Mouse (Mus musculus) lung, postnatal 10 days (tissue): ENCODE results near the gene Pid1.
"Not testable (repeated sequence)": the region's sequence is repeated elsewhere in the genome, so short reads cannot be mapped to it uniquely, and the experiment has no call there.

Source experiments
- DNase-seq: peaks from one replicate; pipeline ENCODE4 v3.0.0; 2021

Pid1 gene

GRCm38 (mm10) chr1:84357216-84357615, 6.8 kb downstream of the Pid1 start:
- DNase-seq = no peak

DNA sequence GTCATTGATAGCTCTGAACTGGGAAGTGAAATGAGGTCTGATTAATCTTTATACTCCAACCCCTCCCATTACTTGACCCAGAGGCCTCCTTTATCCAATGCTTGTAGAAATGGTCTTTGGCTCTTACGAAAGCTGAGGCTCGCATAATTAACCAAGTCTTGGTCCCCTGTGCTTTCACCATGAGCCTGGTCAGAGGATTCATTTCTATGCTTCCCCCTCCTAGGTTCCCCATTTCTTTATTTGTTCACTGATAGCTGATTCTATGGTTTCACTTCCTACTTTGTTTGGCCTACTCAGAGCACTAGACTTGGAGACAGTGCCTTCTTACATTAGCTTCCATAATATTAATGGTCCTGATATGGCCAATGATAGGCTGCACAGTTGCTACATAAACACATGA, 13.7 kb downstream of the Pid1 start:
- DNase-seq = no peak

GRCm38 (mm10) chr1:84347796-84348476, 16.0 kb downstream of the Pid1 start:
- DNase-seq = no peak

DNA sequence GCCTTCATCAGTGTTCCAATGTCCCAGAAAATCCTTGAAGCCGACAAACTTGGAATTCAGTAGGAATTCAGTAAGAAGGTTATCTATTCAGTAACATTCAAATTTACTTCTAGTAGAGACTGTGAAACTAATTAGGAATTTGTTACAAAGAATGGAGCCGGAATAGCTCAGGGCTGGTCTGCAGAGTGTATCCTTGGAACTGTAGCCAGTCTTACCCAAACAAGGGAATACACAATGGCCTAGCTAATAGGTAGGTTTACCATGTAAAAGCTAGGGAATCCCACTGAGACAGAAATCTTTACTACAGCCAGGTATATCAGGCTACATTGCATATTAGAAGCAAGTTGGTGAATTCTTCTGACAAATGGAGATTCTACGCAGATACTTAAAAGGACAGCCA, 31.2 kb downstream of the Pid1 start:
- DNase-seq = not testable (repeated sequence)

DNA sequence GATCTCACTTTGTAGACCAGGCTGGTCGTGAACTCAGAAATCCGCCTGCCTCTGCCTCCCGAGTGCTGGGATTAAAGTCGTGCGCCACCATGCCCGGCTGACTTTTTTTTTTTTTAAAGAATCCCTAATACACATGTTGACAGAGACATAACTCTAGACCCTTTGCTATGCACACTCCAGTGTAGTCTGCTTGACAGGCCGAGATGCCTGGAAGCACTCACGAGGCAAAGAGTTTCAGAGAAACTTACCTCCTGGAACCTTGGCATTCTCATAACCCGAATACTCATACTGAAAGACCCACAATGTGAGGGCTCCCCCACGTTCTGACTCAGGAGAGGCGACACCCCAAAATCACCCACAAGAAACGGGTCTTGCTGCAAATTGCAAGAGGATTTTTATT, 32.1 kb downstream of the Pid1 start:
- DNase-seq = not testable (repeated sequence)

DNA sequence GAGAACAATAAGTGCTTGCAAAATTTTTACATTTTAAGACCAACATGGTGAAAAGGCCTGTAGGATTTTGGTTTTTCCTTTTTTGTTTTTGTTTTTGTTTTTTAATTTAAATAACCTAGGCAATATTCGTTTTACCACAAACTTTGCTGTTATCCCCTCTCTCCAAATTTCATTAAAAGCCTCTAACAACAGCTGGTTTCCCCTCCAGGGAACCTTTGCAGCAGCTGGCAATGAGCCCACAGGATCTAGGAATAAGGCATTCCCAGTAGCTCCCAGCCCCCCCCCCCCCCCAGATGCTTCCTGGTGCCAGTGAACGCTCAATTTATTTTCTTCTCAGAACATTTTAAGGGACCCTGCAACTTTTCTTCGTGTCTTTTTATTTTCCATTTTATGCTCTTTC, 38.7 kb downstream of the Pid1 start:
- DNase-seq = no peak

DNA sequence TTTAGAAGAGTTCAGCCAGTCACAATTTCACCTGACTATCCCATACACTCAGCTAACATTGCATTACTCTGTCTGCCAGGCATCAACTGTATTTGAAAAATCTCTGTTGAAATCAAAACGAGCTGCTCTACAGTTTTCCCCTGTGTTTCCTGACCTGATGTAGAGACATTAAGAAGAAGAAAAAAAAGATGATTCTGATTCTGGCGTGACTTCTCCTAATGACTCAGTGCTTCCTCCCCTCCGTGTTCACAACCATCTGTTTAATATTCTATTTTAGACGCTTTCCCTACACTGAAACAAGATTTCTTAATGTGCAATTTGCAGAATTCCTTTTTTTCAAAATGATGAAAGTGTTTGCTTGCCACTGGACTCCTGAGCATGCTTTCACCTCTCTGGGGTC, 42.7 kb downstream of the Pid1 start:
- no peak for DNase-seq

- no peak for DNase-seq
Observed at GRCm38 (mm10) chr1:84318569-84318968, 45.4 kb downstream of the Pid1 start.

GRCm38 (mm10) chr1:84317827-84318226, 46.2 kb downstream of the Pid1 start:
- no peak for DNase-seq

DNA sequence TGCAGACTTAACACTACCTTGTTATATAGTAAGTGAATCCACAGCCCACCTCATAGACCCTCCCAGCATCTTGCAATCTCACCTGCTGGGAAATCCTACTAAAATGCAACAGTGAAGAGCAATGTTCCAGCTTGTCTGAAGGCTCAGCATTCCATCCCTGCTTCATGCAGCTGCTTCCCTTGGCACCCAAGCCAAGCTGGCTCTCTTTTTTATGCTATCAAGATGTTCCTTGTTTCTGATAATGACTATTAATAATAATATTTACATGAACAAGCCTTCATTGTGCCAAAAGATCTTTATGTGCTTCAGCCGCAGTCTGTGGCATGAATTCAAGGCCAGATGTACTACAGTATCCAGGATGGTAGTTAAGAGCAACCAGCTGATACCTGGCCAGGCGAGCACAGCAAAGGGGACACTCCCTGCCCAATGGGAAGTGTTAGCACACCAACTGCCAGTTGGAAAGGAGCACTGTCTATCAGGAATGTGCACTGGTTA, 54.0 kb downstream of the Pid1 start:
- peak; percentile 28 for DNase-seq

- peak; percentile 48 for DNase-seq
Observed at GRCm38 (mm10) chr1:84305713-84306421, 58.1 kb downstream of the Pid1 start.

DNA sequence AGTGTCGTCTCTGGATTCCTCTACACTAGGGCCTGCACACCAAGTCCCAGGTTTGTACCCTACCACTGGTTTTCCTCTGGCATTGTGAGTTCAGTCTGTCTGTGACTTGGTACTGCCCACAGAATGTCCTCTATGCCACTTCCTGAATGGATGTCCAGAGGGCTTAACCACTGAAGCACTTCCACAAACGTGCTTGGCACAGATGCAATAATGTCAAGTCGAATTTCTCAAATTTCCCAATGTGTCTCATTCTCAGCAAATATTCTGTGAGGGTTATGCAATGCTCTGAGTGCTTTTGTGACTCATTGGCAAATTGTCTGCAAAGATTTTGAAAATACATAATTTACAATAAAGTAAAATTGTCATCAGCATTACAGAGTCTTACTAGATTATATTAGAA, 61.2 kb downstream of the Pid1 start:
- DNase-seq = peak; percentile 36

- no peak for DNase-seq
Observed at GRCm38 (mm10) chr1:84299719-84300118, 64.3 kb downstream of the Pid1 start.

- DNase-seq = peak; percentile 58
Observed at GRCm38 (mm10) chr1:84286682-84287111, 77.3 kb downstream of the Pid1 start.

GRCm38 (mm10) chr1:84285620-84286019, 78.4 kb downstream of the Pid1 start:
- DNase-seq = no peak

DNA sequence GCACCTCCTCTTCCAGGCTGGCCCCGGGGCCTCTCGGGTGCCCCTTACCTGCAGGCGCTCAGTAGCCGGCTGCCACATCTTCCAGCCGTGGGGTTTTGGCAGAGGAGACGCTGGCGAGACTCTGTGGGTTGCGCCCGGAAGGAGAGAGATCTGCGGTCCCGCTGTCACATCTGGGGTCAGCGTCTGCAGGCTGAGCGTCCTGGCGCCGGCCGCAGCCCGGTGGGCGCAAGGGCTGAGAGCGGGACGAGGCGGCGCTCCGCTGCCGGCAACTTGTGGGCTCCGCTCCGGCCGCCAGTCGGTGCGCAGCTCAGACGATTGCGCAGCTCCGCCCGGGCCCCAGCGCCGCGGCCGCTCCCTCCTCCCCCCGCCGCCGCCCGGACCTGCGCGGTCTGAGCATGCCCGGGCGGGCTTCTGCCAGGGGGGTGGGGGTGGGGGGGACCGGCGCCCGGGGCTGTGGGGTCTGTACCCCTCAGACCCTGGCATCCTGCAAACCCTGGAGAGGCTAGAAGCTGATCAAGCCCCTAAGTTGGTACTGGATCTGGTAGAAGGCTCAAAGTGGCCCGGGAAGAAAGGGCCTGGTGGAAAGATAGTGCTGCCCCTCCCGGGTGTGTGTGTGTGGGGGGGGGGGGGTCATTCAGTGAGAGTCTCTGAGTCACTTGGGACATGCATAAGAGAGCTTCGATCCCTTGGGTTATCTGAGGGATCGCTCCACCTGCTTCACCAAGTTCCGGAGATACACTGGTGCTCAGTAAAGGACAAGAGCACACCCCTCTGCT, 79.5 kb downstream of the Pid1 start:
- peak; percentile 29 for DNase-seq

DNA sequence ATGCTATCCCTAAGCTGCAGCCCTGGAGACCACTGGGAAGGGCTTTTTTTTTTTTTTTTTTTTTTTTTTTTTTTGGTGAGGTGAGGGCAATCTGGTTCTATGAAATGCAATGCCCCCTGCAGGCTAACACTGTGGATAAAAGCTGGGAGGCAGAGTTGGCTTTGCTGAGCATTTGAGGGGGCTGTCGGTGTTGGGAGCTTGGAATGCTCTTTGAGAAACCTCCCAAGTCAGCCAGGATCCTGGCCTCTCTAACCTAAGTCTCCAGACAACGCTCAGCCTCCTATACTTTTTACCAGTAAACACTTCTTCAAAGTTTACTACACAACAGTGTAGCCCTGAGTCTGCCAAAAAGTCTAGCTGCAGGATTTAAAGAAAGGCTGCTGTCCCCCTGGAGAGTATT, 80.9 kb downstream of the Pid1 start:
- DNase-seq = peak; percentile 23

DNA sequence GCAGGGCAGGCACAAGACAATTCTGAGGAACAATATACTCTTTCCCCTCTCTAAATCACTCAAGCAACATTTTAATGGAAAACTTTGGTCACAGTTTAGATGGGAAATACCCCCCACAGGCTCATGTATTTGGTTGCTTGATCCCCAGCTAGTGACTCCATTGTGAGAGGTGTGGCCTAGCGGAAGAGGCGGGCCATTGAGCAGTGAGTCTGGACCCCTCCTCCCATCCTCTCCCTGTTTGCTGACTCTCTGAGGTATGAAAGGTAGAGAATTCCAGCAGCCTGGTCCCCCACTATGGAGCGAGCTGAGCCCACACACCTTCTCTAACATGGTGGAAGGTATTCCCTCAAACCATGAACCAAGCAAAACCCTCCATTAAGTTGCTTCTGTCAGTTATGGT, 83.8 kb downstream of the Pid1 start:
- DNase-seq = no peak

DNA sequence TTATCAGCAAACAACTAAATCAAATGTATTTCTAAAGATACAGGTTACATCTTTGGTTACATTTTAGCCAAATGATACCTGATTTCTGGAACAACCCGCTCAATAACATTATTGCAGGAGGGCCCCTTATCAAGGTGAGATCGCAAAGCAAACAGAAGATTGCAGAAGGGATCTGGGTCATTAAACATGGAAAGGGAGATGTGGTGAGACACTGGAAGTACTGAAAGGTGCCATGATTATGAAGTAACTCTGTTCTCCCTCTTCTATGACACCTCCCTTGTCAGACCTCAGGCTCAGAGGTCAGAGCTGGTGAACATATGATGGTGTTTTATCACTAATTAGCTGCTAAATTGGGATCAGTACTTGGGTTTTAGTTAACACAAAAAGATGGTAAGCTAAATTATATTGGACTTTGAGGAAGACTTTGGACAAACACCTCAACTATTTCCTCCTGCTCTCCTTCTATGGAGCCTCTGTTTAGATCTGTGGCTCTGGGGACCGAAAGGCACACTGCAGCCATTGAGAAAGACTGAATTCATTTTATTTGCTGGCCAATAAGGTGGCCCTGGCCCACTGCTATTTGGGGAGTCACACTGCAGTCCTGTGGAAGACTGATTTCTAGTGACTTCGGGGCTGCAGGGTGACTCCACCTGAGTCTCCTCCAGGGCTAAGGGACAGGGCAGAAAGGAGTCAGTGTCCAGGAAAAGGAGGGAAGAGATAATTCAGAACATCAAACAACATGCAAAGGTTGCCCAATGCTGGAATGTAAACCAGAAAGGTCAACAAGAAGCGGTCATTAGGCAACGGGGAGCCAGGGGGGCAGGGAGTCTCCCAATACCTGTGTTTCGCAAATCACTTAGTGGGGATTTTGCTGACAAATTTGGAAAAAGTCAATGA, 85.4 kb downstream of the Pid1 start:
- DNase-seq = no peak

DNA sequence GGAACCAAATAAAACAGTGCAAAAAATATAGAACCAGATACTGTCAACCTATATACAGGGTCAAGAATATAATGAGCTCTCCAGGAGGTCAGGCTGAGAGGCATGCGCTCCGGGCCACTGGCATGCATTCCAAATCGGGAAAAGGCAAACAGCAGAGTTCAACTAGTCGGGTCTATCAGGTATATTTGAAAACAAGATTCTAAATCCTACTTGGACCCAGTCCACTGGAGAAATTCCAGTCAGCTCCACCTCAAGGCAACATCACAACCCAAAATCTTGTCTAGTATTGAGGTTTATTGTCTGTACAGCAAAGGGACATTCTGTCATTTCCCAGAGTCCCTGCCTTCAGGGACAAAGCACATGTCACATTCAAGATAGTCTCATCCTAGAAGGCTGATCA, 91.0 kb downstream of the Pid1 start:
- no peak for DNase-seq

DNA sequence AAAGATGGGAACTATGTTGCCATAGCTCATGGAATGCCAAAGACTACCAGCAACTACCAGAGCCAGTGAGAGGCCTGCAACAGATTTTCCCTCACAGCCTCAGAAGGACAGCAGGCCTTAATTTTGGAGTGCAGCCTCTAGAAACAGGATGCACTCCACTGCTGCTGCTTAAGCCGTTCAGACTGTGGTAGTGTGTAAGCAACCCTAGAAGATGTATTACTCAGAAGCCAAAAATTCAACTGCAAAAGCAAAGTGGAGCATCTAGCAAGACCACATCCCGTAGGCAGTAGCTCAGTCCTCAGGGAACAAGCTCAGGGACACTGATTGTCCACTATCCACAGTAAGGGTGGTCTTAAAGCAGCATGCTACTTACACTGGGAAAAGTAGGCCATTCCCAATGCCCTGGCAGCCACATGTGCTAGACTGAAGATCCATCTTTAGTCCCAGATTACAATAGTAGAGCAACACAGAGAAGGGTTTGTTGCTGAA, 92.2 kb downstream of the Pid1 start:
- no peak for DNase-seq

DNA sequence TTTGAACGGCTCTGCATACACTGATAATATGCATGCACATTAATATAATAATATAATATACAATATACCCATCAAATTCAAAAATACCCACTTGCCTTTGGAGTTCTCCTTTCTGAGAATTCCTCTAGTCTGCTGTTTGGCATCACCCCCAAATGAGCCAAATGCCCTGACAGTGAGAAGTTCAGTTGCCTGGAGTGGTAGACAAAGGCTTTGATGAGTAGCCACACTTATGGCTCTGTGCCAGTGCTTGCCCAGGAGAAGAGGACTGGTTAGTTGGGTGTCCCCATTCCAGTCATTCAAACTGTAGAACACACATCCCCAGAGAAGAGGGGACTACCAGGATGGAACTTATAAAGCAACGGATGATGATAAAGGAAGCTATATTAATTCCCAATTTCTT, 106.3 kb downstream of the Pid1 start:
- DNase-seq = no peak
